Mouse (Mus musculus): ENCODE data around the gene Higd2a. TPM values are rescaled to one million over a fixed set of nuclear protein-coding genes. Genes with fewer than 3 reads are reported as not detected.
"Not testable (repeated sequence)": the region's sequence is repeated elsewhere in the genome, so short reads cannot be mapped to it uniquely, and the experiment has no call there.

The Higd2a gene
- polyA plus RNA-seq, 1 experiment, result 110 TPM

DNA sequence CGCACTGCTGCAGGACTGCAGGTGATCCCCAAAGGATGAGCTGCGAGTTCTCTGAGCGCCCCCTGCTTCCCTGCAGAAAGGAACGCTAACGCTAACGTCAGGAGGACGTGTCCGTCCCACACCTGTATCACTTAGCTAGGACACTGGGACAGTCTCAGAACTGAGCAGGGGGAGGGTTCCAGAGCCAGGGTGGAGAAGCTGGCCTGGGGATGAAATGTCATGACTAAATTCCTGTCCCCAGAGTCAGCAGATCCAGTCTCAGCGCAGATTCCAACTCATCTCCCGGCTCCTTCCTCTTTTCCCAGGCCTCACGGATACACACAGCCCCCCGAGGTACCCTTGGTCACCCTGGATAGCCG is 20.6 kb downstream of the Higd2a start:
- DNase-seq, result no peak
- Histone ChIP-seq H3K4me1 (ENCODE audit: control insufficient read depth, insufficient read depth, low read length) (peaks cover 7% of the 10 kb centered on the region), H3K4me3 (replicated peaks; ENCODE audit: extremely low read depth, low read depth, low read length) (peak overlapping the region; percentile 70)
- 11% methylated on average over 13 of the region's 13 CpGs for WGBS
- no peak for TF ChIP-seq POLR2A (IDR thresholded peaks at IDR 0.05; ENCODE audit: borderline replicate concordance, extremely low read depth, low read depth, low read length)
- TF ChIP-seq CTCF (IDR thresholded peaks at IDR 0.05; ENCODE audit: insufficient read depth, low read length), result no peak

DNA sequence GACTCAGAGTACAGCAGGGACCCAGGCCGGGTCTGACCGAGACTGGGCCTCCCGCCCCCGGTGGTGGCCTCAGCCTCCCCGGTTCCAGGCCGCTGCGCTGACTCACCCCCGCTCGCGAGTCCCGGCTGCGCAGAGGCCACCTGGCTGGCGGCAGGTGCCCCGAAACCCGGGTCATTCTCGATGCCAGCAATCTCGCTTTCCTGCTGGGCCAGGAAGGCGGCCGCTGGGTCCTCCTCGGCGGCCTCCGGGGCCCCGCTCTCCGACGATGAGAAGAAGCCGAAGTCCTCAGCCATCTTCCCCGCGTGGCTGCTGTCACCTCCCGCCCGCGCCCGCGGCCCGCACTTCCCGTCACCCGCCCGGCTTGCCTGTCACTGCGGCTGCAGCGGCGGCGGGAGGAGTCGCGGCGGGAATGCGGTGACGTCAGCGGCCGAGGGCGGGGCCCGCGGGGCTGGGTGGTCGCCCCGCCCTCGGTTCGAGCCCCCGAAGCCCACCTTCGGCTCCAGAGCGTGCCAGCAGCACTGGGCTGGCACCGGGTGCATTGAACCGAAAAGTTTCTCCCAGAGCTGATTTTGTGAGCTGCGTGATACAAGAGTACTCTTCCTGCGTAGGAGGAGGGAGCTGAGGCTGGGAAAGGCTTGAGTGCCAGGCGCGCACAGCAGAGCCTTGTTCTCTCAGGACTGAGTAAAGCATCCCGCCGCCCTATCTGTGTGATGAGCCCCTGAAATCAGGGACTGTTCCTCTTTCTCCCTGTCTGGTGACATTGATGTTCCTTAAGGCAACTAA is 21.2 kb downstream of the Higd2a start, which contains the start of gene Cltb:
TSS of gene Cltb (minus strand) at position 373 of the 783 bp plus-strand sequence.
- TF ChIP-seq POLR2A (IDR thresholded peaks at IDR 0.05; ENCODE audit: borderline replicate concordance, extremely low read depth, low read depth, low read length) (peak; percentile 65; the same call in 1 of the 2 replicates), CTCF (IDR thresholded peaks at IDR 0.05; ENCODE audit: insufficient read depth, low read length) (no peak)
- Histone ChIP-seq H3K4me1 (ENCODE audit: control insufficient read depth, insufficient read depth, low read length) (peaks cover 5% of the 10 kb centered on the region; the same call in 1 of the 2 replicates), H3K4me3 (replicated peaks; ENCODE audit: extremely low read depth, low read depth, low read length) (peak within 1 kb of the TSS; percentile 70)
- peak; percentile 94 for DNase-seq
- under 1% methylated on average over 66 of the region's 66 CpGs for WGBS

DNA sequence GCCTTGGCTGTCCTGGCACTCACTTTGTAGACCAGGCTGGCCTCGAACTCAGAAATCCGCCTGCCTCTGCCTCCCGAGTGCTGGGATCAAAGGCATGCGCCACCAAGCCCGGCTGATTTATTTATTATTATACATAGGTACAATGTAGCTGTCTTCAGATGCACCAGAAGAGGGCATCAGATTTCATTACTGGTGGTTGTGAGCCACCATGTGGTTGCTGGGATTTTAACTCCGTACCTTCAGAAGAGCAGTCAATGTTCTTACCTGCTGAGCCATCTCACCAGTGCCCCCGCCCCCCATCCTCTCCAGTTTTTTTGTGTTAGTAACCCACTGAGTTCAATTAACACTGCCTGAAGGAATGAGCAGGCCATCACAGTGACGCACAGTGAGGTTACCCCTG is 23.1 kb downstream of the Higd2a start:
- H3K4me3 ChIP-seq (replicated peaks; ENCODE audit: extremely low read depth, low read depth, low read length); DNase-seq; H3K4me1 ChIP-seq (ENCODE audit: control insufficient read depth, insufficient read depth, low read length): not testable (repeated sequence)
- WGBS, result 75% methylated on average over 8 of the region's 8 CpGs

DNA sequence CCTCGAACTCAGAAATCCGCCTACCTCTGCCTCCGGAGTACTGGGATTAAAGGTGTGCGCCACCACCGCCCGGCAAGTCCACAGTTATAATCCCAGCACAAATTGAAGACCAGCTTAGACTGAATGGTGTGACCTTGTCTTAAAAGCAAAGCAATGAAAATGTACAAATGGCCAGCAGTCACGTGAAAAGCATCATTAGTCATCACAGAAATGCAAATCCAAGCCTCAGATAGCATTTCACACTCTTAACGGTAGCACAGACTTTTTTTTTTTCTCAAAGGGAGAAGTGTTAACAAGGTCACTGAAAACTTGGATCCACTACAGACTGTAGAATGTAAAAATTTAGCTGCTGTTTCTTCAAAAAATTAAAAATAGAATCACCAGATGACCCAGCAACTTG is 26.3 kb downstream of the Higd2a start:
- H3K4me1 ChIP-seq (ENCODE audit: control insufficient read depth, insufficient read depth, low read length), result no peaks in the 10 kb centered on the region
- no peak overlapping the region for H3K4me3 ChIP-seq (replicated peaks; ENCODE audit: extremely low read depth, low read depth, low read length)
- DNase-seq, result no peak
- WGBS, result 81% methylated on average over 8 of the region's 8 CpGs
- TF ChIP-seq CTCF (IDR thresholded peaks at IDR 0.05; ENCODE audit: insufficient read depth, low read length) (no peak), POLR2A (IDR thresholded peaks at IDR 0.05; ENCODE audit: borderline replicate concordance, extremely low read depth, low read depth, low read length) (no peak)

DNA sequence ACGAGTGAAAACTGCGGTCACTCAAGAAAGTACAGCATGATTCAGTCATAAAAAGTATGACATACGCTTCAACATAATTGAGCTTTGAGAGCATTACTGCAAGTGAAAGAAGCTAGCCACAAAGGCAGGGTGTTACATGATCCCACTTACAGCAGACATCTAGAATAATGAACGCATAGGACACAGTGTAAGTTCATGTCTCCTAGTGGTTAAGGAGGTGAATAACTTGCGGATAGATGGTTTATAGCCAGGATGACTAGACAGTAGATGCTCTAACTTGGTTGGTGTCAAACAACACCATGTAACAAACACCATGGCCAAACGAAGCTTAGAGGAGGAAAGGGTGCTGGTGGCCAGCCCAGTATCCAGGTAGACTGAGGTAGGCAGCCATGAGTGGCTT is 27.0 kb downstream of the Higd2a start:
- TF ChIP-seq POLR2A (IDR thresholded peaks at IDR 0.05; ENCODE audit: borderline replicate concordance, extremely low read depth, low read depth, low read length) (no peak), CTCF (IDR thresholded peaks at IDR 0.05; ENCODE audit: insufficient read depth, low read length) (no peak)
- 63% methylated on average over 6 of the region's 6 CpGs for WGBS
- H3K4me1 ChIP-seq (ENCODE audit: control insufficient read depth, insufficient read depth, low read length), result no peaks in the 10 kb centered on the region
- H3K4me3 ChIP-seq (replicated peaks; ENCODE audit: extremely low read depth, low read depth, low read length), result no peak overlapping the region
- no peak for DNase-seq

DNA sequence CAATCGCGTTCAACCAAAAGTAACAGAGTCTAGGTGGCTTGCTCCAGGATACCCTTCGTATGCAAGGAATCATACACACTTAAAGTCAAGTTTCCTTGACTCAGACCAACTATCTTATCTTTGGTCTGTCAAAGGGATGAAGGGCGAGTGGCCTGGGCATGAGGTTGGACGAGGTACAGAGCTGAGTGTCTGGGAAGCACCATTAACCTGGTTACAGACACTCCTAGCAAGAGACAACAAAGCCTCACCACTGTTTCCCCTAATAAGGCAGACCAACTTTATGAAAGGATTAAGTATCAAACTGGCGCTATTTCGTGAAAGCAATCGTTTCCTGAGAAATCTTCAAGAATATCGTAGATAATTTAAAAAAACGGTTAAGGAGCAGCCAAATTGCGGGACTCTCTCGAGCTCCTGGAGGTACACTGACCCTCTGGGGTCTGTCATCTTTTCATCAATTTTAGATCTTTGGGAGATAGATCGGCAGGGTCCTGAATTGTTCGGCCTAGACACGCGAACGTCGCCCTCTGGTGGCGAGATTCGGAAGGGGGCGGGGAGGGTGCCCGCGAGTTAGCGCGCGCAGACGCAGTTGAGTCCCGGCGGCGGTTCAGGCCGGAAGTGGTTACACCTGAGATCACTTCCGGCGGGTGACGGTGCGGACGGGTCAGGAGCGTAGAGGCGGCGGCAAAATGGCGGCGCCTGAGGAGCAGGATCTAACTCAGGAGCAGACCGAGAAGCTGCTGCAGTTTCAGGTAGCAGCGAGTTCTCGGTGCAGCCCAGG is 31.3 kb downstream of the Higd2a start, which contains the start of gene Faf2:
TSS of gene Faf2 (plus strand) at position 630 of the 778 bp plus-strand sequence.
- Histone ChIP-seq H3K4me3 (replicated peaks; ENCODE audit: extremely low read depth, low read depth, low read length) (peak within 1 kb of the TSS; percentile 98), H3K4me1 (ENCODE audit: control insufficient read depth, insufficient read depth, low read length) (peaks cover 5% of the 10 kb centered on the region)
- peak; percentile 98 for DNase-seq
- TF ChIP-seq POLR2A (IDR thresholded peaks at IDR 0.05; ENCODE audit: borderline replicate concordance, extremely low read depth, low read depth, low read length), result peak; percentile 87; the same call in 1 of the 2 replicates
- TF ChIP-seq CTCF (IDR thresholded peaks at IDR 0.05; ENCODE audit: insufficient read depth, low read length), result peak; percentile 67
- 10% methylated on average over 44 of the region's 44 CpGs for WGBS

DNA sequence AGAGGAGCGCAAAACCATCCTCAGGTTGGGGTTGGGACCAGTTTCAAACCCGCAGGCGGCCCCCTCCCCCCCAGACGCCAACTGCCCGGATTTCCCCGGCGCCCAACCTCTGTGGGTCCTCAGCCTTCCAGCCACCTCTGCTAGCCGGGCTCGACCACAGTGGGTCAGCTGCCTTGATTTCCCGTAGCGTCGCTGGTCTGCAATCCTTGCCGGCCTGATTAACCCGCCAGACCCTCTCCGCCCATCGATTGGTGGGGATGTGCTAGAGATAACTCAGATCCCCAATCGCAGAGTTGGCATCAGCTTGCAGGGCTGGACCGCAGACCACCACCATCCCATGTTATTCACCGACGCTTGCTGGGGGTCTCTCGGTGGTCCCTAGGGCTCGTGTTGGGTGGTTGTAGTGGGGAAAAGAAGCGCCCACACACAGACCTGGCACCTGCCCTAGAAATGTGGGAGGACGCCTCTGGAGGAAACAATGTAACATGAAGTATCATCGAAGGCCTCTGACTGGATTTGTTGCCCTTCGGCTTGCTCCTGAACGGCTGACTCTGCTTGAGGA is 32.0 kb downstream of the Higd2a start:
- H3K4me1 ChIP-seq (ENCODE audit: control insufficient read depth, insufficient read depth, low read length), result peaks cover 5% of the 10 kb centered on the region
- H3K4me3 ChIP-seq (replicated peaks; ENCODE audit: extremely low read depth, low read depth, low read length), result peak overlapping the region; percentile 98
- DNase-seq, result no peak
- 1% methylated on average over 27 of the region's 27 CpGs for WGBS
- no peak for TF ChIP-seq CTCF (IDR thresholded peaks at IDR 0.05; ENCODE audit: insufficient read depth, low read length)
- no peak for TF ChIP-seq POLR2A (IDR thresholded peaks at IDR 0.05; ENCODE audit: borderline replicate concordance, extremely low read depth, low read depth, low read length)

DNA sequence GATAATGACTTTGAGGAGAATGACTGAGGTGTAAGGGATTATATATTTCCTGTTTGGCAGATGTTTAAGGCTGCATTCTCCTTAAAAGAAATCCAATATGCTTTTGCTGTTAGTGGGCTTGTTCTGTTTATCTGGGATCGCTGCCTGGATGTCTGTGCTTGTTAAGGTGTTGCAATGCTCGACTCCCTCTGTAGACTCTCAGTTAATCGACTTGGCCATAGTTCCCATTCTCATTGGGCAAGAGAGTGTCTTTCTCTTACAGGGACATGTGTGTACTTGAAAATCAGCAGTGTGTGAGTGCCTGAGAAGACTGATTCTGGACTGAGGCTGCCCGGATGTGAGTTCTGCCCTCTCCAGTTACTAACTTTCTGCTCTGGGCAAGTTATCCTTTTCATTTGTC is 39.1 kb downstream of the Higd2a start:
- Histone ChIP-seq H3K4me3 (replicated peaks; ENCODE audit: extremely low read depth, low read depth, low read length) (no peak overlapping the region), H3K4me1 (ENCODE audit: control insufficient read depth, insufficient read depth, low read length) (peaks cover 10% of the 10 kb centered on the region)
- 45% methylated on average over 4 of the region's 4 CpGs for WGBS
- TF ChIP-seq POLR2A (IDR thresholded peaks at IDR 0.05; ENCODE audit: borderline replicate concordance, extremely low read depth, low read depth, low read length), result no peak
- TF ChIP-seq CTCF (IDR thresholded peaks at IDR 0.05; ENCODE audit: insufficient read depth, low read length), result no peak
- DNase-seq, result peak; percentile 27

DNA sequence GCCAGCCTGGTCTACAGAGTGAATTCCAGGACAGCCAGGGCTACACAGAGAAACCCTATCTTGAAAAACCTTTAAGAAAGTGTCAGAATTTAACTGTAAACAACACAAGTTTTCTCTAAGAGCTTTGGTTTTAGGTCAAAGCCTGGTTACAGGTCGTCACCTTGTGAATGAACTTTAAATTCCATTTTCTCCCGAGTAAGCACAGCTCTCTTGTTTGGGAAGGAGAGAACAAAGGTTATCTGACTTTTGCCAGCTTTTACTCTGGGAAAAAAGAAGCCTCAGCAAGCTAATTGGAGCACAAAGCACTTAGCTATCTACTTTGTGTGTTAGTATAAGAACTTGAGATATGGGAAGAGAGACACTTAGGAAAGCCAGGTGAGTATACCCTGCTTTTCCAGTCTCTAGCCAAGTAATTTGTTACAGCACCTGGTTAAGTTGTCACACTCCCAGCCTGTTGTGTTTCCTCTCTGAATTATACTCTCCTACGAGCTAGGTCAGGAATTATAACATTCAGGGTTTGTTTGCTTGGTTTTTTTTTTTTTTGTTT is 42.8 kb downstream of the Higd2a start:
- TF ChIP-seq CTCF (IDR thresholded peaks at IDR 0.05; ENCODE audit: insufficient read depth, low read length) (no peak), POLR2A (IDR thresholded peaks at IDR 0.05; ENCODE audit: borderline replicate concordance, extremely low read depth, low read depth, low read length) (no peak)
- Histone ChIP-seq H3K4me3 (replicated peaks; ENCODE audit: extremely low read depth, low read depth, low read length) (no peak overlapping the region), H3K4me1 (ENCODE audit: control insufficient read depth, insufficient read depth, low read length) (peaks cover 10% of the 10 kb centered on the region)
- DNase-seq, result no peak
- 45% methylated on average over 3 of the region's 3 CpGs for WGBS

All from lung, adult 2 months (tissue).